Mouse (Mus musculus) E14TG2a.4 (cell line): ENCODE measurements around the gene 9130023H24Rik.

Experiments used
- H3K27me3 ChIP-seq: 2 replicates; pipeline ENCODE4 v1.6.1; 2014; ENCODE audit warnings: low read length, control low read depth; ENCODE audit not compliant: insufficient read depth
- H3K36me3 ChIP-seq: 2 replicates; pipeline ENCODE4 v1.6.1; 2014; ENCODE audit warnings: low read length, control low read depth; ENCODE audit not compliant: insufficient read depth
- H3K4me1 ChIP-seq: replicated peaks from 2 replicates; pipeline ENCODE4 v1.6.1; 2014; ENCODE audit warnings: low read depth, low read length, control low read depth
- H3K4me3 ChIP-seq: replicated peaks from 2 replicates; pipeline ENCODE4 v1.5.1; 2014; ENCODE audit warnings: mild to moderate bottlenecking, low read length
- H3K9me3 ChIP-seq: 2 replicates; pipeline ENCODE4 v1.6.1; 2014; ENCODE audit warnings: low read length, control low read depth
- CTCF ChIP-seq: conservative IDR thresholded peaks from 2 replicates; pipeline ENCODE4 v1.5.1; 2014; ENCODE audit warnings: low read length
- NANOG ChIP-seq: IDR thresholded peaks from 2 replicates; pipeline ENCODE4 v1.6.1; 2014; ENCODE audit warnings: borderline replicate concordance, low read length, mixed read lengths
- POU5F1 ChIP-seq: IDR thresholded peaks from 2 replicates; pipeline ENCODE4 v1.6.1; 2014; ENCODE audit warnings: low read length, borderline replicate concordance

Gene 9130023H24Rik

GRCm38 (mm10) chr7:128251946-128252345, 14.1 kb upstream of the 9130023H24Rik start:
- no peaks in the 10 kb centered on the region for H3K36me3 ChIP-seq
- TF ChIP-seq POU5F1 (no peak), CTCF (no peak), NANOG (no peak)
- peaks cover 22% of the 10 kb centered on the region for H3K4me1 ChIP-seq
- H3K9me3 ChIP-seq: no peaks in the 10 kb centered on the region
- peaks cover 69% of the 10 kb centered on the region for H3K27me3 ChIP-seq
- H3K4me3 ChIP-seq: peak overlapping the region; percentile 74; the same call in 1 of the 2 replicates

- no peak for TF ChIP-seq CTCF
Observed at GRCm38 (mm10) chr7:128249998-128250397, 12.2 kb upstream of the 9130023H24Rik start.

GRCm38 (mm10) chr7:128248081-128249042, 10.5 kb upstream of the 9130023H24Rik start:
- Histone ChIP-seq H3K36me3 (peaks cover 17% of the 10 kb centered on the region), H3K9me3 (no peaks in the 10 kb centered on the region), H3K27me3 (peaks cover 67% of the 10 kb centered on the region), H3K4me3 (no peak overlapping the region), H3K4me1 (peaks cover 51% of the 10 kb centered on the region)
- no peak for TF ChIP-seq NANOG
- TF ChIP-seq POU5F1: no peak
- no peak for TF ChIP-seq CTCF

More at GRCm38 (mm10) chr7:128249998-128250397, 12.2 kb upstream of the 9130023H24Rik start:
- Histone ChIP-seq H3K27me3 (peaks cover 79% of the 10 kb centered on the region), H3K4me3 (no peak overlapping the region), H3K9me3 (no peaks in the 10 kb centered on the region), H3K4me1 (peaks cover 38% of the 10 kb centered on the region), H3K36me3 (peaks cover 5% of the 10 kb centered on the region)

- Histone ChIP-seq H3K4me3 (peak overlapping the region; percentile 78), H3K27me3 (peaks cover 58% of the 10 kb centered on the region), H3K36me3 (peaks cover 25% of the 10 kb centered on the region), H3K9me3 (no peaks in the 10 kb centered on the region), H3K4me1 (peaks cover 51% of the 10 kb centered on the region)
- TF ChIP-seq NANOG (no peak), CTCF (peak; percentile 61)
Observed at GRCm38 (mm10) chr7:128247443-128247842, 9.6 kb upstream of the 9130023H24Rik start.

GRCm38 (mm10) chr7:128246496-128247391, 8.9 kb upstream of the 9130023H24Rik start, which contains the start of gene Tgfb1i1:
Tgfb1i1 (plus strand) TSS chr7:128246812.
- no peaks in the 10 kb centered on the region for H3K9me3 ChIP-seq
- TF ChIP-seq NANOG: no peak
- peaks cover 51% of the 10 kb centered on the region for H3K27me3 ChIP-seq
- H3K4me1 ChIP-seq: peaks cover 51% of the 10 kb centered on the region
- peaks cover 32% of the 10 kb centered on the region for H3K36me3 ChIP-seq
- peak within 1 kb of the TSS; percentile 78 for H3K4me3 ChIP-seq

- Histone ChIP-seq H3K36me3 (peaks cover 44% of the 10 kb centered on the region), H3K9me3 (no peaks in the 10 kb centered on the region), H3K4me3 (no peak overlapping the region), H3K4me1 (peaks cover 50% of the 10 kb centered on the region), H3K27me3 (peaks cover 41% of the 10 kb centered on the region)
- no peak for TF ChIP-seq POU5F1
Observed at GRCm38 (mm10) chr7:128245547-128245946, 7.7 kb upstream of the 9130023H24Rik start.

- Histone ChIP-seq H3K4me1 (peaks cover 61% of the 10 kb centered on the region), H3K9me3 (no peaks in the 10 kb centered on the region), H3K36me3 (peaks cover 55% of the 10 kb centered on the region), H3K27me3 (peaks cover 33% of the 10 kb centered on the region), H3K4me3 (peak overlapping the region; percentile 29; the same call in 1 of the 2 replicates)
- no peak for TF ChIP-seq NANOG
- no peak for TF ChIP-seq CTCF
- TF ChIP-seq POU5F1: no peak
Observed at GRCm38 (mm10) chr7:128244410-128245025, 6.7 kb upstream of the 9130023H24Rik start.

- no peaks in the 10 kb centered on the region for H3K9me3 ChIP-seq
- H3K4me1 ChIP-seq: peaks cover 65% of the 10 kb centered on the region
- peaks cover 58% of the 10 kb centered on the region for H3K36me3 ChIP-seq
- peaks cover 29% of the 10 kb centered on the region for H3K27me3 ChIP-seq
- H3K4me3 ChIP-seq: peak overlapping the region; percentile 29; the same call in 1 of the 2 replicates
- TF ChIP-seq POU5F1 (no peak), CTCF (no peak), NANOG (no peak)
Observed at GRCm38 (mm10) chr7:128243921-128244320, 6.1 kb upstream of the 9130023H24Rik start.
